Mouse (Mus musculus) erythroblast, embryonic 14.5 days (primary cell): ENCODE results near the gene Gpx1. TPM values are rescaled to one million over a fixed set of nuclear protein-coding genes. Genes with fewer than 3 reads are reported as not detected.
A peak's percentile ranks its signal among the peaks of the same experiment; 100 is the strongest.

ENCODE experiments used
- H3K27me3 ChIP-seq: 2 replicates; pipeline ENCODE4 v1.6.1; 2012; ENCODE audit warnings: inconsistent platforms; ENCODE audit not compliant: control insufficient read depth
- H3K36me3 ChIP-seq: 2 replicates; pipeline ENCODE4 v1.6.1; 2012; ENCODE audit warnings: mild to moderate bottlenecking, inconsistent platforms; ENCODE audit not compliant: control insufficient read depth
- H3K4me1 ChIP-seq: 2 replicates; pipeline ENCODE4 v1.6.1; 2012; ENCODE audit warnings: inconsistent platforms; ENCODE audit not compliant: control insufficient read depth
- H3K4me3 ChIP-seq: replicated peaks from 2 replicates; pipeline ENCODE3; 2012; ENCODE audit warnings: moderate library complexity, mild to moderate bottlenecking, inconsistent platforms
- H3K9me3 ChIP-seq: 2 replicates; pipeline ENCODE4 v1.6.1; 2012; ENCODE audit warnings: low read length, inconsistent platforms, mixed read lengths; ENCODE audit not compliant: control insufficient read depth
- GATA1 ChIP-seq: IDR thresholded peaks from 2 replicates; pipeline ENCODE4 v1.6.1; 2012; ENCODE audit warnings: low read length, inconsistent platforms, mixed read lengths
- TAL1 ChIP-seq: IDR thresholded peaks from 3 replicates; pipeline ENCODE4 v1.6.1; 2012; ENCODE audit warnings: low read length, inconsistent platforms, mixed read lengths
- polyA plus RNA-seq: library from polyadenylated mRNA; stranded (reverse); fragments of >175 nt; gene quantifications from 2 replicates; pipeline ENCODE4 v1.2.3, GENCODE M21; 2012

The Gpx1 gene
- polyA plus RNA-seq, 1 experiment, result 609 TPM

DNA sequence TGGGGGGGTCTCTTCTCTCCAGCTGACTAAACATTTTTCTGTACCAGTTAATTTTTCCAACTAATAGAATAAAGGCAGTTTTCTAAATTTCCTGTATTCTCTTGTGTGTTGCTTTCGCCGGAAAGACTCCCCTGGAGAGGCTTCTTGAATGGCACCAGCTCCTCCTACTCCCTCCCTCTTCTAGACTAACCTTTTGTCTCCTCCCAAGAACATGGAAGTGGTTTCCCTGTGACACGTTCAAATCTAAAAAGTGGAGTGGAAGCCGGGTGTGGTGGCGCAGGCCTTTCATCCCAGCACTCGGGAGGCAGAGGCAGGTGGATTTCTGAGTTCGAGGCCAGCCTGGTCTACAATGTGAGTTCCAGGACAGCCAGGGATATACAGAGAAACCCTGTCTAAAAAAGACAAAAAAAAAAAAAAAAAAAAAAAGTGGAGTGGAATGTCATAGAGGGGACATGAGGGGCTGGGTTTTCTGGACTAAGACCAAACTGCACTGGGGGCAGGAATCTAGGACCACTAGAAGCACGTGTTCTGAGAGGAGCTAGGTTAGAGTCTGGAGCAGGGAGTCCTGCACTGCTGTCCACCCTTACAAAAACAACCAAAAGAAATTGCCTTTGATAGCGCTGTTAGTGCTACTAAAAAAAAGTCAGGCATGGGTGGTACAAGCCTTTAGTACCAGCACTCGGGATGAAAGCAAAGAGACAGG, 704 bp upstream of the Gpx1 start:
- peaks cover 3% of the 10 kb centered on the region; the same call in 1 of the 2 replicates for H3K9me3 ChIP-seq
- H3K4me3 ChIP-seq, result peak overlapping the region; percentile 74
- peaks cover 97% of the 10 kb centered on the region for H3K36me3 ChIP-seq
- TF ChIP-seq TAL1, result no peak
- no peak for TF ChIP-seq GATA1
- no peaks in the 10 kb centered on the region for H3K27me3 ChIP-seq
- H3K4me1 ChIP-seq, result peaks cover 51% of the 10 kb centered on the region

- Histone ChIP-seq H3K9me3 (peaks cover 3% of the 10 kb centered on the region; the same call in 1 of the 2 replicates), H3K4me3 (peak overlapping the region; percentile 74), H3K4me1 (peaks cover 54% of the 10 kb centered on the region), H3K36me3 (peaks cover 96% of the 10 kb centered on the region), H3K27me3 (no peaks in the 10 kb centered on the region)
- TF ChIP-seq TAL1, result no peak
- TF ChIP-seq GATA1, result no peak
These were observed 185 bp upstream of the Gpx1 start for GRCm38 (mm10) chr9:108338551-108338885.

DNA sequence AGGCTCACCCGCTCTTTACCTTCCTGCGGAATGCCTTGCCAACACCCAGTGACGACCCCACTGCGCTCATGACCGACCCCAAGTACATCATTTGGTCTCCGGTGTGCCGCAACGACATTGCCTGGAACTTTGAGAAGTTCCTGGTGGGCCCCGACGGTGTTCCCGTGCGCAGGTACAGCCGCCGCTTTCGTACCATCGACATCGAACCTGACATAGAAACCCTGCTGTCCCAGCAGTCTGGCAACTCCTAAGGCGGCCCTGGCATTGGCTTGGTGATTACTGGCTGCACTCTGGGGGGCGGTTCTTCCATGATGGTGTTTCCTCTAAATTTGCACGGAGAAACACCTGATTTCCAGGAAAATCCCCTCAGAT, 1.2 kb downstream of the Gpx1 start:
- peaks cover 94% of the 10 kb centered on the region for H3K36me3 ChIP-seq
- TF ChIP-seq TAL1 (no peak), GATA1 (no peak)

DNA sequence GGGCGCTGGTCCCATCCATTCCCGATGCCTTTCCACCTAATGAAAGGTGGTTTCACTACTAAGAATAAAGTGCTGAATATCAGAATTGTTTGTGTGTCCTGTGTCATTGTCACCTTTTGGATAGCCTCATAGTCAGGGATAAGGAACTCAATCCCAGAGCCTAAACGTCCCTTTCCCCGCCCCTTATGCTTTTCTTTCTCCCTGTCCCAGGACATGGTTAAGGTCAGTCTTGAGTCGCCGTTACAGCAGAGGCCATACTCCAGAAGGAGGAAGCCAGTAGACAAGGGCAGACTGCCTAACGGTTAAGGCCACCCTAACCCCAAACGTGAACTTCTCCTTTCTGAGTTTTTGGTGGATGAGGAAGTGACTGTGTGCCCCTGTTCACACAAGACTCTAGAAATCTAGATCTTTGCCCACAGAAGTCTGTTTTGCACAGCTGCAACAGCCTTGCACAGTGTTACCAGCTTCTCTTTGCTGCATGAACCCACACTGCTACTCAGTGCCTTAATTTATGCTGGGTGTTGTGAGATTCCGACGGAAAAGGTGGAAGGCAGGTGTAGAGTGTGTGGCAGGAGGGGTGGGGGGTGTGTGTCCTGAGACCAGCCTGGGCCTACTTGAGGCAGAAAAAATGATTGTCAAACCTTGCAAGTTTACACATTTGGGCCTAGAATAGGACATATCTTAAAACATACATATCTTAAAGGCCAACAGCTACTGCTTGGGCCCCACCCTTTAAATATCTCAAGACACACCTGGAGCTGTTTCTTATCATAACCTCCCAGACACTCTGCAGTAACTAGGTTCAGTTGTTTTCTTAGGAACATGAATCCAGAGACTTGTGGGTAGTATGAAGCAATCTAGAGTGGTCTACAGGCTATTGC, 1.8 kb downstream of the Gpx1 start:
- H3K36me3 ChIP-seq, result peaks cover 92% of the 10 kb centered on the region
- peaks cover 67% of the 10 kb centered on the region for H3K4me1 ChIP-seq
- H3K27me3 ChIP-seq, result no peaks in the 10 kb centered on the region
- H3K9me3 ChIP-seq, result peaks cover 3% of the 10 kb centered on the region; the same call in 1 of the 2 replicates
- TF ChIP-seq TAL1 (peak; percentile 99), GATA1 (peak; percentile 94)
- H3K4me3 ChIP-seq, result peak overlapping the region; percentile 74

More for the DNA sequence above, 1.2 kb downstream of the Gpx1 start:
- Histone ChIP-seq H3K9me3 (peaks cover 3% of the 10 kb centered on the region; the same call in 1 of the 2 replicates), H3K27me3 (no peaks in the 10 kb centered on the region), H3K4me1 (peaks cover 65% of the 10 kb centered on the region), H3K4me3 (peak overlapping the region; percentile 74)

- TF ChIP-seq GATA1, result no peak
- no peak for TF ChIP-seq TAL1
- Histone ChIP-seq H3K36me3 (peaks cover 88% of the 10 kb centered on the region), H3K27me3 (no peaks in the 10 kb centered on the region), H3K4me3 (peak overlapping the region; percentile 74), H3K4me1 (peaks cover 70% of the 10 kb centered on the region), H3K9me3 (peaks cover 3% of the 10 kb centered on the region; the same call in 1 of the 2 replicates)
These were observed 2.4 kb downstream of the Gpx1 start for GRCm38 (mm10) chr9:108341139-108341475.

- peaks cover 3% of the 10 kb centered on the region; the same call in 1 of the 2 replicates for H3K9me3 ChIP-seq
- no peak for TF ChIP-seq GATA1
- no peak for TF ChIP-seq TAL1
- H3K4me1 ChIP-seq, result peaks cover 73% of the 10 kb centered on the region
- peaks cover 81% of the 10 kb centered on the region for H3K36me3 ChIP-seq
- H3K27me3 ChIP-seq, result no peaks in the 10 kb centered on the region
- peak overlapping the region; percentile 74 for H3K4me3 ChIP-seq
These were observed 3.1 kb downstream of the Gpx1 start for GRCm38 (mm10) chr9:108341801-108342200.

DNA sequence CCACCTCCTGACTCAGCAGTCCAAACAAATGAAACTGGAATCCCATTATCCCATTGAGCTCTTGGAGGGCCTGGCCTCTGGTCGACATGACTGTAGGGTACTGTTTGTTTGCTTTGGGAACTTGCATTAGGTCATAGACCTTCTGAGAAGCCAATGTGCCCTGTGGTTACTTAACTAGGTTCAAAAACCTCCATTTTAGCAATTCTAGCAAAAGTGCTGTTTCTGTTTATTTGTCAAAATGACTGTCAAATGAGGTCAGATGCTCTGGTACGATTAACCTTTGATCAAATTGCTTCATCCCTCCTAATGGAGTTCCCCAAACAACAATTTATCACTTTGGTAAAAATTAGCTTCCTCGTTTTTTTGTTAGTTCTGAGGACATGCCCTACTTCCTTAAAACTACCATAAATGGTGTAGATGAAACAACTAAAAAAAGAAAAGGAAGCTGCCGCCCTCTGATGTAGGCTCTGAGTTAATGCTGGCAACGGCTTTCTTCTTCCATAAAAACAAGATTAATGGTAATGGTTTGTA, 3.7 kb downstream of the Gpx1 start:
- TF ChIP-seq GATA1 (no peak), TAL1 (no peak)
- Histone ChIP-seq H3K36me3 (peaks cover 78% of the 10 kb centered on the region), H3K27me3 (no peaks in the 10 kb centered on the region), H3K4me3 (peak overlapping the region; percentile 74), H3K9me3 (peaks cover 3% of the 10 kb centered on the region; the same call in 1 of the 2 replicates), H3K4me1 (peaks cover 79% of the 10 kb centered on the region)

GRCm38 (mm10) chr9:108343331-108343730, 4.6 kb downstream of the Gpx1 start:
- Histone ChIP-seq H3K4me3 (peak overlapping the region; percentile 33), H3K27me3 (no peaks in the 10 kb centered on the region), H3K4me1 (peaks cover 73% of the 10 kb centered on the region), H3K36me3 (peaks cover 69% of the 10 kb centered on the region), H3K9me3 (peaks cover 3% of the 10 kb centered on the region; the same call in 1 of the 2 replicates)
- TF ChIP-seq GATA1, result no peak
- TF ChIP-seq TAL1, result no peak

DNA sequence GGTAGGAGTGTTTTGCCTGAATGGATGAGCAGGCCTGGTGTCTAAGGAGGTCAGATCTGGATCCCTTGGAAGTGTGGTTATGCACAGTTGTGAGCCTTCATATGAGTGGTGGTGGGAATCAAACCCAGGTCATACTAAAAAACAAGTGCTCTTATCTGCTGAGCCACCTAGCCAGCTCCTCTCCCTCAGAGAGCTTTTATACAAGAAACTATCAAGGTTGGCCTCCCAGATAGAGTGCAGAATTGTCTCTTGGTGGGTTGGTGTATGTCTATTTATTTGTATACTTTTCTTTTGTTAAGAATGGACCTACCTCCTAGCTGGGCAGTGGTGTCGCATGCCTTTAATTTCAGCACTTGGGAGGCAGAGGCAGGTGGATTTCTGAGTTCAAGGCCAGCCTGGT, 5.1 kb downstream of the Gpx1 start:
- H3K4me1 ChIP-seq, result peaks cover 72% of the 10 kb centered on the region
- peaks cover 3% of the 10 kb centered on the region; the same call in 1 of the 2 replicates for H3K9me3 ChIP-seq
- H3K36me3 ChIP-seq, result peaks cover 64% of the 10 kb centered on the region
- H3K27me3 ChIP-seq, result no peaks in the 10 kb centered on the region
- H3K4me3 ChIP-seq, result peak overlapping the region; percentile 33
- peak; percentile 44; the same call in 2 of the 3 replicates for TF ChIP-seq TAL1
- TF ChIP-seq GATA1, result peak; percentile 69
